Mouse (Mus musculus) adrenal gland, adult (tissue): ENCODE measurements around the gene Pkp4.

ENCODE experiments used
- DNase-seq, 2 experiments: peaks; one replicate each; pipeline ENCODE4 v3.0.0; 2022 to 2023; ENCODE audit warnings: low spot score in 1 of 2; ENCODE audit not compliant: inconsistent age in 2 of 2

Pkp4 gene

GRCm38 (mm10) chr2:59271835-59272234 lies 111.2 kb downstream of the Pkp4 start:
- DNase-seq, result no peak

- DNase-seq, result no peak
These were observed 112.1 kb downstream of the Pkp4 start for GRCm38 (mm10) chr2:59272713-59273112.

- no peak for DNase-seq
These were observed 120.4 kb downstream of the Pkp4 start for GRCm38 (mm10) chr2:59280914-59281562.

- DNase-seq, result no peak
These were observed 122.3 kb downstream of the Pkp4 start for GRCm38 (mm10) chr2:59282966-59283365.

GRCm38 (mm10) chr2:59284216-59284615 lies 123.6 kb downstream of the Pkp4 start:
- DNase-seq, result no peak

- DNase-seq, result no peak
These were observed 124.3 kb downstream of the Pkp4 start for GRCm38 (mm10) chr2:59284734-59285490.

GRCm38 (mm10) chr2:59285581-59285980 lies 124.9 kb downstream of the Pkp4 start:
- peak; percentile 27 to 76 for DNase-seq

GRCm38 (mm10) chr2:59286247-59286646 lies 125.6 kb downstream of the Pkp4 start:
- peak; percentile 55 to 79 for DNase-seq

GRCm38 (mm10) chr2:59287630-59288029 lies 127.0 kb downstream of the Pkp4 start:
- no peak for DNase-seq

- no peak for DNase-seq
These were observed 128.8 kb downstream of the Pkp4 start for GRCm38 (mm10) chr2:59289411-59289810.

- DNase-seq, result no peak
These were observed 129.7 kb downstream of the Pkp4 start for GRCm38 (mm10) chr2:59290391-59290790.

- DNase-seq, result no peak
These were observed 139.2 kb downstream of the Pkp4 start for GRCm38 (mm10) chr2:59299831-59300230.

GRCm38 (mm10) chr2:59301671-59302070 lies 141.0 kb downstream of the Pkp4 start:
- no peak for DNase-seq

GRCm38 (mm10) chr2:59302430-59302829 lies 141.8 kb downstream of the Pkp4 start:
- DNase-seq, result peak; percentile 72 to 75

- DNase-seq, result no peak
These were observed 142.9 kb downstream of the Pkp4 start for GRCm38 (mm10) chr2:59303530-59304063.

GRCm38 (mm10) chr2:59307302-59307701 lies 146.7 kb downstream of the Pkp4 start:
- no peak for DNase-seq

- DNase-seq, result no peak
These were observed 147.4 kb downstream of the Pkp4 start for GRCm38 (mm10) chr2:59308055-59308454.

- DNase-seq, result no peak
These were observed 152.6 kb downstream of the Pkp4 start for GRCm38 (mm10) chr2:59313293-59313692.

- DNase-seq, result no peak
These were observed 158.0 kb downstream of the Pkp4 start for GRCm38 (mm10) chr2:59318631-59319030.

- DNase-seq, result no peak
These were observed 167.3 kb downstream of the Pkp4 start for GRCm38 (mm10) chr2:59327946-59328345.

GRCm38 (mm10) chr2:59331093-59331492 lies 170.4 kb downstream of the Pkp4 start:
- DNase-seq, result no peak

GRCm38 (mm10) chr2:59332523-59332922 lies 171.9 kb downstream of the Pkp4 start:
- DNase-seq, result no peak
